Mouse (Mus musculus) right cerebral cortex, adult 18-20 months (tissue): ENCODE data around the gene AI837181.

ENCODE experiments used
- DNase-seq: peaks from one replicate; pipeline ENCODE4 v3.0.0; 2022; ENCODE audit warnings: mixed read lengths

AI837181 gene

DNA sequence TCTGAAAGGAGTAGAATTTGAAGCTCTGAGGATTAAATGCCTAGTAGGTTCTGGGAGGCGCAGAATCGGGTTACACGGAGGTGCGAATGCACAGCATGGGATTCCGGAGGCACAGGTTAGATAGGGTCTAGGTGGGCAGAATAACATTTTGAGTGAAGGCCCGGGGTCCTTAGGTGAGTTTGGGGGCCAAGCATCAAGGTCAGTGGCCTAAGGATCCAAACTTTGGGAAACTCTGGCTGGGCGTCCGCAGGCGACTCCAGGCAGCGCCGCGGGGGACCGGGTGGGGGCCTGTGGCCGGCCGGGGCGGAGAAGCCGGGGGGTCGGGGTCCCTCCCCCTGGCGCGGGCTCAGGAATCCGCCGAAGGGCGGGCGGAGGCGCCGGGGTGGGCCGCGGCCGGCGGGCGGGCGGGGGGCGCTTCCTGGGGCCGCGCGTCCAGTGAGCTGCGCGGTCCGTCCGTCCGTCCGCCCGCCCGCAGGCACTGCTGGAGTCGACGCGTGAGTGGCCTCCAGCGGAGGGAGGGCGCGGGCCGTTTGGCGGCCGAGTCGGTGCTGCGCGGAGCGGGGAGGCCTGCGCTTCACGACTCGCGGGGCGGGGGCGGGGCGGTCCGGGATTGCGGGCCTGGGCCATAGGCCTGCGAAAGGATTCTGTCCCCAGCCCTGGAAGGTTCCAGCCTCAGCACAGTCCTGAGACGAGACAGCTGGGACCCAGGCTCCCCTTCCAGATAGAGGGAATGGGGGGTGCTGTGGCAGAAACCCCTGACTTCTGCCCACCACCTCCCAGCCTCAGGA, 49.5 kb downstream of the AI837181 start:
- DNase-seq, result no peak

DNA sequence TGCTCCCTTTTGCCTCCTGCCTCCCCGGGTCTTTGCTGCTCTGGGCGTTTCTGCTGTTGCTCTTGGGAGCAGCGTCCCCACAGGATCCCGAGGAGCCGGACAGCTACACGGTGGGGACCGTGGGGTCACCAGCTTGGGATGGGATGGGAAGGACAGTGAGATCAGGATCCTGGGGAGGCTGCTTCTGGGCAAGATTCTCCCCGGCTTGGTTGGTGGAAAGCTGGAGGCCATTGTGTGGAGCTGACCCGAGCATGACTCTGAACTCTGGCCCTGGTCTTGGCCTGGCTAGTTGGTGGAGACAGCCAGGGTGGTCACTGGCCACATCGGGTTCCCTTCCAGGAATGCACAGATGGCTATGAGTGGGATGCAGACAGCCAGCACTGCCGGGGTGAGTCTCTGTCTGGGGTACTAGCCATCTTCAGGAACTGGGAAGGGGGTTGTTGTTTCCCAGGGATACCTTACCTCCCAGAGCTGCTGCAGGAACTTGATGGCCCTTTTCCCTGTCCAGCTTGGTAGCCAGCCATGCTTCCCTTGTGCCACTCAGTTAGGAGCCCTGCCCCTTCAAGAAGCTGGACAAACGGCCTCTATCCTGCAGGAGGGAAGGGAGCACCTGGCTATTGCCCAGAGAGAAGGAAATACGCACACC, 50.2 kb downstream of the AI837181 start:
- no peak for DNase-seq
